Mouse (Mus musculus) fat pad, adult 2 months (tissue): ENCODE measurements around the gene Rasa4.
"Not testable (repeated sequence)": the region's sequence is repeated elsewhere in the genome, so short reads cannot be mapped to it uniquely, and the experiment has no call there.

Source experiments
- DNase-seq: peaks from one replicate; pipeline ENCODE4 v3.0.0-alpha.2; 2011; ENCODE audit warnings: low read depth, low spot score; ENCODE audit errors: extremely low read depth

Rasa4 gene

DNA sequence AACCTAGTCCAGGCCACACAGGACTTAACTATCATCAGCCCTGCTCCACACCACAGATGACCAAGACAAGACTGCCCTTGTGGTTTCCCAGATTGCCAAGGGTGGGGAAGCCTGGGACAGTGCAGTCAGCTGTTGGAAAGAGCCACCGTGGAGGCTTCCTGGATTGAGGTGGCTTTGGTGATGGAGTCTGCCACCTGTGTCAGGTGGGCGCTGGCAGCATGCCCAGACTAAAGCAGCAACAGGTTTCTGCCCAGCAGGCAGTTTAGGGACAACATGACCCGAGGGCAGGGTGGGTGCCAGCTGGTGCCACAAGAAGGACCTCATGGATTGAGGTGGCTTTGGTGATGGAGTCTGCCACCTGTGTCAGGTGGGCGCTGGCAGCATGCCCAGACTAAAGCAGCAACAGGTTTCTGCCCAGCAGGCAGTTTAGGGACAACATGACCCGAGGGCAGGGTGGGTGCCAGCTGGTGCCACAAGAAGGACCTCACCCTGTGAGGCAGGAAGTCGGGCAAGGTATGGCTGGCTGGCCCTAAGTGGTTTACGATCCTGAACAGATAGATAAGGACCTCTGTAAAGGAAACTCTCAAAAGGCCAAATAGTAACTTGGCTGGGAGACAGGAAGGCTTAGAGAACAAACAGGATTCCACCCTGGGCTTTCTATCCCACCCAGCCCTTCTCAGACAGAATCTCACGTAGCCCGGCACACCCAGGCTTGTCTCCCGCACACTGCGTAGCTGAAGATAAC lies 17.1 kb upstream of the Rasa4 start:
- not testable (repeated sequence) for DNase-seq

DNA sequence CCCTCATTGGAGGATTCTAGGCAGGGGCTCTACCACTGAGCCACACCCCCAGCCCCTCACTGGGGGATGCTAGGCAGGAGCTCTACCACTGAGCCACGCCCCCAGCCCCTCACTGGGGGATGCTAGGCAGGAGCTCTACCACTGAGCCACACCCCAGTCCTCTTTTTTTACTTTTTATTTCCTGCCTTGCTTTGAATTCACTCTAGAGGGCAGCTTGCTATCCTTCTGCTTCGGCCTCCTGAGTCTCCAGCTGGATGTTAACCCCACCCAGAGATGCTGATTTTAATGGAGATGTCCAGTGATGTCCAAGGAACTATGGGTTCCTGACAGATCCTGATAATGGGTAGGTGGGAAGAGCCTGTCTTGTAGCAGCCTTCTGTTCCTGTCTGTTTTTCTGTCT lies 14.3 kb upstream of the Rasa4 start:
- no peak for DNase-seq

GRCm38 (mm10) chr5:136073051-136073450 lies 10.7 kb upstream of the Rasa4 start:
- DNase-seq, result no peak

- no peak for DNase-seq
These were observed 10.2 kb upstream of the Rasa4 start for GRCm38 (mm10) chr5:136073526-136073925.

DNA sequence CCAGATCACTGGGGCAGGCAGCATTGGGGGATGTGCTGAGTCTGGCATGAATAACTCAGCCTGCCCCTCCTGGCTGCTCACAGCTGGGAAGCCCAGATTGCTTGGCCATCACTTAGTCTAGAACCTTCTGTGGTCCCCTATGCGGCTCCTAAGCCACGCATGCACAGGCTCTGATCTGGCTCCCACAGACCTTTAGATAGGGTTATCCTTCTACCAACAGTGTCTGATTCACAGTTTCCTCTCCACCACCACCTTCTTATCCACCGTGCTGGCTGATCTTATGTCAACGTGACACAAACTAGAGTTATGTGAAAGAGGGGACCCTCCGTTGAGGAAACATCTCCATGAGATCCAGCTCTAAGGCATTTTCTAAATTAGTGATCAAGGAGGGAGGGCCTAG lies 8.6 kb upstream of the Rasa4 start:
- DNase-seq, result no peak

DNA sequence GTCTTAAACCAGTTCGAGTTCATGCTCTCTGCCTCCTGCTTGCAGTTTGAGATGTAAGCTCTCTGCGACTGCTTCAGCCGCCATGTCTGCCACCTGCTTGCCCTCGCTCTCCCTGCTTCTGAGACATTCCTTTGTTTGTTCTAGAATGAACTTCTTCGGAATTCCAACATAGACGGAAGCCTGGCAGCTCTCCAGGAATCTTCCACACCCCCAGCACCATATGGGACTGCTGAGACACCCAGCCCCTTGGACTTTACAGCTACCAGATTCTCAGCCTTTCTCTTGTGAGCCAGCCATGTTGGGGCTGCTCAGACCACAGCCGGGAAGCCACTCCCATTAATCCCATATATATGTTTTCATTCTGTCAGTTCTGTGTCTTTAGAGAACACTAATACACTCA lies 7.4 kb upstream of the Rasa4 start:
- no peak for DNase-seq

- DNase-seq, result no peak
These were observed 6.6 kb upstream of the Rasa4 start for GRCm38 (mm10) chr5:136077001-136077550.

DNA sequence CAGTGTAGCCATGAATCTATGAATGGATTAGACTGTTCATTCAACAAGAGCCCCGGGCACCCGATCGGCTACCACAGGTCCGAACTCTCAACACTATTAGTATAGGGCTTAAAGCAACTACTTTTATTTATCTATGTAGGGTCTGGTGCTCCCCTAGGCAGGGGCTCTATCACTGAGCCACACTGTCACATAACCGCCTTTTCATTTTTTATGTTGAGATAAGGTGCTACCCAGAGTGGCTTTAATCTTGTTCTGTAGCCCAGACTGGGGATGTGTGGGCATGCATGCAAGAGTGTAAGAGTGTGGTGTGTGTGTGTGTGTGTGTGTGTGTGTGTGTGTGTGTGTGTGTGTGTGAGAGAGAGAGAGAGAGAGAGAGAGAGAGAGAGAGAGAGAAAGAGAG lies 5.6 kb upstream of the Rasa4 start:
- DNase-seq, result no peak

DNA sequence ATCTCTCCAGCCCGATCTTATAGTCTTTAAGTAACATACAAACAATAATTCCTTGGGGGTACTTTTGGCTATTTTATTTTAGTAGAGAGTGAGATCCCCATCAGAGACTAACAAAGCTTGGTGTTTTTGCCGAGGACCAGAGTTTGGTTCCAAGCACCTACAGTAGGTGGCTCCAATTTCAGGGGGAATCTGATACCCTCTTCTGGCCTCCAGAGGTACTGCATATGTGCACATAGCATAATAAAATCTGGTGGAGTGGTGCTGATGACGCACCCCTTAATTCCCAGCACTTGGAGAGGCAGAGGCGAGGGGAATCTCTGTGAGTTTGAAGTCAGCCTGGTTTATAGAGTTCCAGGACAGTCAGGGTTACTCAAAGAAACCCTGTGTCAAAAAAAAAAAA lies 1.4 kb upstream of the Rasa4 start:
- DNase-seq, result no peak

DNA sequence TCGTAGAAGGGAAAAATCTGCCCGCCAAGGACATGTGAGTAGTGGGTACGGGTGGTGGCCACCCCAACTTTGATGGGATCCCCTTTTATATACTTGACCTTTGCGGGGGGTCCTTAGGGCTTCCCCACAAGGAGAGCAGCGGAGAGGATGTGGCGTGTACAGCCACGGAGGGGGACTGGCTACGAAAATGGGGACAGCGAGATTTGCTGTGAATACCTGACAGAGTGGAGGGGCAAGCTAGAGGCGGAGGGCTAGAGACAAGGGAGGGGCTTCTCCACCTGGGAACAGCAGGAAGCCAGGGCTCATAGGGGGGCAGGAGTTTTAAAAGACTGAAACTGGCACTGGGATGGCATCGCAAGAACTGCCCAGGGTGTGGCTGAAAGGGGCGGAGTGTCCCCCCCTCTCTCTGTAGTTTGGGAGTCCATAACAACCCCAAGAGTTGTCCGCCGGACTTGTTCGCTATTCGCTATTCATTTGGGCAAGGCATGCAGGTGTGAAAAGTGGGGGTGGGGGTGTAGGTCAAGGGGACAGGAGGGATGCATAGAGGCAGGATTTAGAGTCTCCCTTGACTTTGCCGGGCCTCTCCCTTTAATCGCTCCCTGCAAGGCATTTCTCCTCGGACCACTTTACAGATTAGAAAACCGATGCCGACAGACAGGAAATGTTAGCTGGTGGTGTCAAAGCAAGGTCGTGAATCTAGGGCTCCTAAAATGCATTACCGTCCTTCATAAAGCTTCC lies 597 bp downstream of the Rasa4 start:
- DNase-seq, result no peak

GRCm38 (mm10) chr5:136084891-136085651 lies 1.4 kb downstream of the Rasa4 start:
- DNase-seq, result no peak

DNA sequence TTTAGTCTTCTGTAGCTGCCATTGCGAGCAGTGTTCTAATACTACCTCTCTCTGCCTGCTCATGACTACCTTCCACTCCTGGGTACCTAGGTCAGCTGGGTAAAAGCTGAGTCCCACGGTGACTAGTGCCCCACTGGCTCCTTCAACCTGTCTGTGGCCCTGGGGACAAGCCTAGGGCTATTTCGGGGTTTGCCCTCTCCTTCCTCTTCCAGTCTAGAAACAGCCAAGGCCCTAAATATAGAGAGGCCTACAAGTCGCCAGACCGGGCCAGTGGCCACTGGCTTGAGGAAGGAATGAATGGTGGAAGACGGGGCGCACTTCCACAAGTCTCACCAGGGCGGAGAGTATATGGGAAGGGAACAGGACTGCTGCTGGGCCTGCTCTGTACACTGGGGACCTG lies 2.6 kb downstream of the Rasa4 start:
- no peak for DNase-seq

DNA sequence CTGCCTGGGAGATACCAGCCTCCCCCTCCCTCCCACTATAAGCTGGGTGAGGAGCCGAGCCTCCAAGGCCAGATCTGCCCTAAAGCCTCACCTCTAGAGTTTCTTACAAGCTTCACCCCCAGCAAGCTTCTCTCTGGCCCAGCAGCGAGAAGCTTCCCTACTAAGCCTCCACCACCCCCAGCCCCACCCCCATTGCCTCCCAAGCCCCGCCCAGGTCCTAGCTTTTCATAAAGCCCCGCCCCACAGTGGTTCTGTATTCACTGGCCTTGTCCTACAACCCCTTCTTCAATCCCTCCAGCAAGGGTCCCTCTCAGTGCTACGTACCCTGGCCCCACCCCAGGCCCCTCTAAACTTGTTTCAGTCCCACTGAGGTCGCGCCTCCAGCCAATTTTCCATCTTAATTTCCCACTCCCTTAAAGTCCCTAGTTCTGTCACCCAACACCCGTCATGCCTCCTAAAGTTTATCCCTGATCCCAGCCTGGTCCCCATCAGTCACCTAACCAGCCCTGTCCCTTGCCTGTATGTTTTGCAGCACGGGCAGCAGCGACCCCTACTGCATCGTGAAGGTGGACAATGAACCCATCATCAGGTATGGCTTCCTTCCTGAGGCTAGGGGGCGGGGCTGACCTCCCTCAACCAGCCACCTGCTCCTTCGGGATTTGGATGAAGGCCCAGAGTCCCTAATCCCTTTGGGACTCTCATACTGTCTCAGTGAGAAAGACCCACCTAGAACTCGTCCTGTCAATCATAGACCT lies 5.3 kb downstream of the Rasa4 start:
- no peak for DNase-seq

DNA sequence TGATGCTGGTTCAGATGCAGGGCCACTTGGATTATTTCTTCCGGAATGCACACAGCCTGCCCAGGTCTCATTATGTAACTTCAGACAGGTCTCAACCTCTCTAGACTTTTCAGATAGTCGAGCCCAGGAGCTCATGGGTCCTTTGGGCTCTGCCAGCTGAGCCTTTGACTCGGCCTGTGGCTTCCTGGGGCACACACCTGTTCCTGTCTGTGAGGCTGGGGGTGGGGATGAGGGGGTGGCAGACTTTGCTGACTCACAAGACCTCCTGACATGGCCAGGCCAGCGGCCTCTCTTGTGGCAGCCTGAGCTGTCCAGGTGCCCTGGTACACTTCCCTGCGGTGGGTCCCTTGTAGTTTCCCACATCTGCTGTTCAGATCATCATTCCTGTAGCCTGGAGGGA lies 8.2 kb downstream of the Rasa4 start:
- no peak for DNase-seq

- DNase-seq, result no peak
These were observed 10.7 kb downstream of the Rasa4 start for GRCm38 (mm10) chr5:136094249-136095010.

DNA sequence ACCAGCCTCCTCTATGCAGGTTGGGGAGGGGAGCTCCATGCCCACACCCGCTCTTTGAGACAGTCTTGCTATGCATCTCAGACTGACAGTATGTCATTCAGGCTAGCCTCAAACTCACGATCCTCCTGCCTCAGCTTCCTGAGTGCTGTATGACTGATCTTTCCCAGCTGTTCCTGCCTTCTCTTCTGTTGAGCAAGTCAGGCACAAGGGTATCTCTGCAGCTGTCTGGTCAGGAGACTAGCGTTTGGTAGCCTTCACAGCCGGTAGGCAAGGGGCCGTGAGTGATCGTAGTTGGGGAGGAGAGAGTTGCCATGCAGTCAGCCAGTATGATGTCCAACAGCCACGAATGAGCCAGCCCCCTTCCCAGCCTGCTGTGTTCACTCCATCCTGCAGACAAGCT lies 11.4 kb downstream of the Rasa4 start:
- DNase-seq, result no peak

DNA sequence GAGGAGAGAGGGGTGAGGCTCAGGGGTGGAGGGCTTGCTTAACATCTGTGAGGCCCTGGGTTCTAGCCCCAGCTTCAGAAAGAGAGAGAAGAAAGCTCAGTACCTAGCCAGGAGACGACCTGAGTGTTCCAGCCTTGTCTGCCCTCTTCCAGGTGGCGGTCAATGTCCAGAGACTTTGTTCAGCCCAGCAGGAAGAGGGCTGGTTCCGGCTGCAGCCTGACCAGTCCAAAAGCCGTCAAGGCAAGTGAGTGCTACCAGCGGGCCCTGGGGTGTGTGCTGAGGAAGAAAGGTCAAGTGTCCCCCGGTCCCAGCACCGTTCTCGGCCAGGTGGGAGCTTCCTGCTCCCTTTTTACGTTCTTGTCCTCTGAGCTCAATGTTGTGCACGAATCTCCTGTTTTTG lies 14.8 kb downstream of the Rasa4 start:
- DNase-seq, result no peak

GRCm38 (mm10) chr5:136102099-136102820 lies 18.5 kb downstream of the Rasa4 start:
- no peak for DNase-seq

DNA sequence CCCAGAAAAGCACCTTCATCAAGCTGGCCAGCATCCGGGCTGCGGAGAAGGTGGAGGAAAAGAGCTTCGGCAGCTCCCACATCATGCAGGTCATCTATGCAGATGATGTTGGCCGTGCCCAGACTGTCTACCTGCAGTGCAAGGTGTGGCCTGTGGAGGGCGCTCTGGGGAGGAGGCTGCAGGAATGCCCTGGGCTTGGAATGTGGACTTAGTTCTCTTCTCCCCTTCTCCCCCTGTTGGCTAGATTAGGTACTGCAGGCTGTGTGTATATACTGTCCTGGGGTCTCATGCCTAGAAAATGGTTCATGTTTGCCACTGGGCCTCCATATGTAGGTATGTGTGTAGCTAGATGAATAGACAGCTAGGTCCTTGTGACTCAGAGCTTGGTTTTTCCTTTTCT lies 20.8 kb downstream of the Rasa4 start:
- no peak for DNase-seq

GRCm38 (mm10) chr5:136108486-136108885 lies 24.8 kb downstream of the Rasa4 start:
- no peak for DNase-seq
